ENCODE assay signal across 13 mouse cellular contexts in genomic region chr11:45794361-45794981, GRCm38 (mm10). TPM values are rescaled to one million over a fixed set of nuclear protein-coding genes. Genes with fewer than 3 reads are reported as not detected.
DNase-seq lines count a peak whose midpoint lies in the region; ATAC-seq and TF ChIP-seq lines count a peak whose summit lies in the region.
"Had no signal": no experiment of that assay in that cellular context is flagged by ENCODE, and none has a peak within 500 bp of the region (broad histone marks: within the 10 kb centered on the region; RNA-seq: fewer than 3 reads in every experiment).

No protein-coding gene starts in this region.

- no peak overlapping the region for H3K27ac ChIP-seq in gastrocnemius, adult 2 months
- no peak overlapping the region for H3K27ac ChIP-seq in heart, embryonic 10.5 days
- H3K27ac ChIP-seq: embryonic facial prominence, embryonic 12.5 days; neural tube, embryonic 12.5 days had no signal

- ATAC-seq in megakaryocyte-erythroid progenitor cell, adult 5-6 weeks (replicated peaks; ENCODE audit: low FRiP score, low TSS enrichment, poor library complexity, severe bottlenecking): peak; percentile 45; the same call in 1 of the 2 replicates
- ATAC-seq: hindbrain, postnatal 0 days had no signal

- 65% methylated on average over 5 of the region's 5 CpGs for WGBS in heart, embryonic 10.5 days

- no peak for DNase-seq in gastrocnemius, adult 2 months
- no peak for DNase-seq in gastrocnemius, postnatal 4 days (ENCODE audit: low spot score in 2 of 2)
- DNase-seq in CD8-positive naive resting alpha-beta T cell, adult 2 months (ENCODE audit: low read depth in 2 of 2, low spot score in 2 of 2): peak; percentile 10 to 31
- DNase-seq in c-Kit-negative CD71-positive TER-119-positive erythroid progenitor cells, embryonic 14.5 days (ENCODE audit: low read depth, low spot score): peak; percentile 33
- DNase-seq in left cerebral cortex, adult 11 months (ENCODE audit: low spot score): no peak
- DNase-seq in heart, embryonic 10.5 days (ENCODE audit: low spot score): no peak
- no peak for DNase-seq in left cerebral cortex, postnatal 4 days
- DNase-seq: adrenal gland, postnatal 14 days; gastrocnemius, postnatal 10 days had no signal

- intact Hi-C loops in gastrocnemius, adult 2 months (cut with DNase I): no loop called here
- intact Hi-C loops in left cerebral cortex, postnatal 4 days (cut with DNase I): no loop called here

- no peak overlapping the region for H3K4me3 ChIP-seq in gastrocnemius, adult 2 months
- no peak overlapping the region for H3K4me3 ChIP-seq in heart, embryonic 10.5 days
- H3K4me3 ChIP-seq: embryonic facial prominence, embryonic 12.5 days; neural tube, embryonic 12.5 days had no signal

- H3K27me3 ChIP-seq in heart, embryonic 10.5 days (ENCODE audit: insufficient read depth, poor library complexity, severe bottlenecking): no peaks in the 10 kb centered on the region
- H3K27me3 ChIP-seq: embryonic facial prominence, embryonic 12.5 days; neural tube, embryonic 12.5 days had no signal

- TF ChIP-seq CTCF in gastrocnemius, adult 2 months (IDR thresholded peaks at IDR 0.05): peak; percentile 24; the same call in 1 of the 2 replicates

- no peaks in the 10 kb centered on the region for H3K9me3 ChIP-seq in heart, embryonic 10.5 days
- H3K9me3 ChIP-seq: embryonic facial prominence, embryonic 12.5 days; neural tube, embryonic 12.5 days had no signal

- no peaks in the 10 kb centered on the region for H3K36me3 ChIP-seq in heart, embryonic 10.5 days
- H3K36me3 ChIP-seq: embryonic facial prominence, embryonic 12.5 days; neural tube, embryonic 12.5 days had no signal

- H3K4me1 ChIP-seq in heart, embryonic 10.5 days: peaks cover 6% of the 10 kb centered on the region; the same call in 1 of the 2 replicates

RNA-seq across cellular contexts. Expression of gene Clint1, which starts 57.4 kb away (rescaled TPM):
- total RNA-seq in gastrocnemius, adult 2 months (2021): 10 to 100 TPM; 40.2 to 44.9 TPM
- 10 to 100 TPM; 64.9 to 69.6 TPM for total RNA-seq in gastrocnemius, postnatal 4 days (2021)
- 121 and 126 TPM in 2 replicates for total RNA-seq in megakaryocyte-erythroid progenitor cell, adult 5-6 weeks (2014; fragmentation: Nextera tagmentation)
- 174 and 179 TPM in 2 replicates for total RNA-seq in megakaryocyte-erythroid progenitor cell, adult 5-6 weeks (2017)
- polyA plus RNA-seq in heart, embryonic 10.5 days (2016; fragmentation: Nextera tagmentation; extraction: Ambion mirVana): 69.6 and 80.0 TPM in 2 replicates
- 10 to 100 TPM; 41.0 to 42.3 TPM for total RNA-seq in left cerebral cortex, postnatal 4 days (2021)

Comparison
In these comparisons a context has a peak if more than half of its experiments do, and no peak if none do; other contexts are left out.
1. DNase-seq: peak in CD8-positive naive resting alpha-beta T cell, adult 2 months (2 of 2) and c-Kit-negative CD71-positive TER-119-positive erythroid progenitor cells, embryonic 14.5 days (single experiment); none in gastrocnemius, adult 2 months (single experiment), gastrocnemius, postnatal 4 days (0 of 2), left cerebral cortex, adult 11 months (single experiment), heart, embryonic 10.5 days (single experiment) and left cerebral cortex, postnatal 4 days (single experiment).